Mouse (Mus musculus) intestine, embryonic 16.5 days (tissue): ENCODE data around the gene Hcst. TPM values are rescaled to one million over a fixed set of nuclear protein-coding genes. Genes with fewer than 3 reads are reported as not detected.

Experiments
- ATAC-seq: fragments of 200-750 bp; cut with Nextera tagmentation; 2 replicates; pipeline ENCODE4 v1.8.0; 2017; ENCODE audit warnings: moderate TSS enrichment, moderate library complexity
- H3K27ac ChIP-seq: fragments of 300-500 bp; sonication (generic); 2 replicates; pipeline ENCODE4 v1.5.1; 2014; ENCODE audit warnings: mild to moderate bottlenecking, low read length
- H3K27me3 ChIP-seq: fragments of 300-500 bp; sonication (generic); replicated peaks from 2 replicates; pipeline ENCODE4 v1.6.1; 2014; ENCODE audit warnings: low read length, control low read depth, mixed read lengths; ENCODE audit not compliant: control insufficient read depth, insufficient read depth
- H3K36me3 ChIP-seq: fragments of 300-500 bp; sonication (generic); 2 replicates; pipeline ENCODE4 v1.6.1; 2014; ENCODE audit warnings: low read length, control low read depth; ENCODE audit not compliant: control insufficient read depth, insufficient read depth
- H3K4me1 ChIP-seq: fragments of 300-500 bp; sonication (generic); 2 replicates; pipeline ENCODE4 v1.6.1; 2014; ENCODE audit warnings: low read length, control low read depth, mixed read lengths; ENCODE audit not compliant: control insufficient read depth, insufficient read depth
- H3K4me2 ChIP-seq: fragments of 300-500 bp; sonication (generic); 2 replicates; pipeline ENCODE4 v1.6.1; 2014; ENCODE audit warnings: low read depth, low read length, control low read depth
- H3K4me3 ChIP-seq: fragments of 300-500 bp; sonication (generic); 2 replicates; pipeline ENCODE4 v1.5.1; 2014; ENCODE audit warnings: mild to moderate bottlenecking, low read length
- H3K9ac ChIP-seq: fragments of 300-500 bp; sonication (generic); 2 replicates; pipeline ENCODE4 v1.6.1; 2014; ENCODE audit warnings: low read depth, low read length
- H3K9me3 ChIP-seq: fragments of 300-500 bp; sonication (generic); 2 replicates; pipeline ENCODE4 v1.6.1; 2016; ENCODE audit warnings: low read length, control low read depth; ENCODE audit not compliant: control insufficient read depth
- WGBS: fragments of 180-500 bp; shearing (Covaris S2); extraction: QIAGEN DNeasy Blood & Tissue Kit; methylation state at CpG from one replicate; pipeline ENCODE4 v1.1.7; 2014; 5-methylcytosine and 5-hydroxymethylcytosine counted together
- polyA plus RNA-seq: library from polyadenylated mRNA; unstranded; fragments of >200 nt; fragmentation: Nextera tagmentation; extraction: Ambion mirVana; gene quantifications from 2 replicates; pipeline ENCODE4 v1.2.1, GENCODE M21; 2015

The Hcst gene
- polyA plus RNA-seq, 1 experiment from 2014 or later, result 3.1 TPM

DNA sequence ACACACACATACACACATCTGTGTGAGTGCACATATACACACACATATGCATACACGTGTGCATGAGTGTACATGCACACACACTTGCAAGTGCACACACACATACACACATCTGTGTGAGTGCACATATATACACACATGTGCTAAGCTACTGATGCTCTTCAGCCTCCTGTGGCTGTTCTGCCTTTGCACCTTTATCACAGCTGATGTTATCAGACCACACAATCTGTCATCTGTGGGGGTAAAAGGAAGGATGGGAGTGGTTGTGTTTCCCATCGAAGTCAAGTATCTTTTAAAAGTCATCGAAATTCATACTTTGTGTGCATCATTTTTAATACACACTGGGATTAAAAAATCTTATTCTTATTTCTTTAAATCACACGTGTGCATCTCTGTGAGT lies 17.3 kb downstream of the Hcst start:
- H3K4me2 ChIP-seq, result no peak overlapping the region
- no peak overlapping the region for H3K4me3 ChIP-seq
- H3K36me3 ChIP-seq, result no peaks in the 10 kb centered on the region
- H3K4me1 ChIP-seq, result 0 out of 2 replicates have a peak, but pooled peaks cover 2% of the 10 kb centered on the region
- H3K27me3 ChIP-seq, result no peaks in the 10 kb centered on the region
- WGBS, result 72% methylated on average over 4 of the region's 4 CpGs
- H3K27ac ChIP-seq, result no peak overlapping the region
- ATAC-seq, result no peak
- H3K9ac ChIP-seq, result no peak overlapping the region
- no peaks in the 10 kb centered on the region for H3K9me3 ChIP-seq

DNA sequence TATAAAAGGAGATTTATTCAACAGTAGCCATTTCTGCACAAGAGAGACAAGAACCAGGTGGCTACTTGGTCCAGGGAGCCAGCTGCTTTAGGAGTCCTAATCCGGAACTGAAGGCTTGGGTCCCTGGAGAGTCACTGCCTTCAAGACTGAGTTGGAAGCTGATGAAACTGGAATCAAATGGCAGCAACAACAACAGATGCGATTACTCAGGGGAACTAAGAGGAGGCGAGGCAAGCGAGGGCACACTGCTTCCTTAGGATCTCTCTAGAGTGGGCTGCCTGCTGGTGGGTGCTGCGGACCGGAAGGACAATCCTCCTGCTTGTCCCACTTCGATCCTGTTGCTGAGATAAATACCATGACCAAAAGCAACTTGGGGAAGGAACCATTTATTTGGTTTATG lies 20.0 kb downstream of the Hcst start:
- Histone ChIP-seq H3K9ac (no peak overlapping the region), H3K9me3 (no peaks in the 10 kb centered on the region), H3K36me3 (no peaks in the 10 kb centered on the region), H3K4me2 (no peak overlapping the region), H3K27ac (no peak overlapping the region), H3K27me3 (no peaks in the 10 kb centered on the region), H3K4me3 (no peak overlapping the region), H3K4me1 (0 out of 2 replicates have a peak, but pooled peaks cover 2% of the 10 kb centered on the region)
- WGBS, result 48% methylated on average over 7 of the region's 7 CpGs
- ATAC-seq, result no peak

DNA sequence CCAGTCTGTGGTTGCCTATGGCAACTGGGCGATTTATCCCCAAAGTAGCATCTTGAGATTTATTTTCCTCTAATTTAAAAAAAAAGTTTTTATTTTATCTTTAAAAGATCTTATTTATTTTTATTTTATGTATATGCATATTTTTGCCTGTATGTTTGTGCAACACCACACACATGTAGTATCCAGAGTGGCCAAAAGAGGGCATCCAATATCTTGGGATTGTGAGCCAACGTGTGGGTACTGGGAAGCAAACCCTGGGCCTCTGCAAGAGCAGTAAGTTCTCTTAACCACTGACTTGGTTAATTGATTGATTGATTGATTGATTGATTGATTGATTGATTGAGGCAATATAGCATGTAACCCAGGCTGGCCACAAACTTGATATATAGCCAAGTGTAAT lies 24.8 kb downstream of the Hcst start:
- 37% methylated on average over 2 of the region's 2 CpGs for WGBS
- H3K4me1 ChIP-seq, result 0 out of 2 replicates have a peak, but pooled peaks cover 2% of the 10 kb centered on the region
- H3K36me3 ChIP-seq, result no peaks in the 10 kb centered on the region
- H3K27ac ChIP-seq, result no peak overlapping the region
- no peaks in the 10 kb centered on the region for H3K9me3 ChIP-seq
- H3K27me3 ChIP-seq, result no peaks in the 10 kb centered on the region
- no peak overlapping the region for H3K9ac ChIP-seq
- no peak overlapping the region for H3K4me2 ChIP-seq
- no peak overlapping the region for H3K4me3 ChIP-seq
- ATAC-seq, result no peak

DNA sequence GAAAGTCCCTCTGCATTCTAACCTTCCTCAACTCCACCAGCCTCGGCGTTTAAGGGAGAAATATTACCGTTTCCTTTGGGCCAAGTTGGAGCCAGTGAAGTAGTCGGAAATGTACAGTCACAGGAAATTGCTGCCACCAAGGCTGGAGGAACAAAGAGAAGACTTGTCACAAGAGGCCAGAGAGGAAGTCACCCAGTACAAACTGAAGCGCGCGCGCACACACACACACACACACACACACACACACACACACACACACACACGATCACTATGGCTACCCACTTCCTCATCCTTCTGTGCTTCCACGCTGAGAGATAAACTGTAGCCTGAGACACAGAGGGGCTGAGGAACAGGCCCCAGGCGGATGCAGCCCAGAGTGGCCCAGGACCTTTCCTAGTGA lies 25.3 kb downstream of the Hcst start:
- ATAC-seq, result no peak
- Histone ChIP-seq H3K4me2 (no peak overlapping the region), H3K9ac (no peak overlapping the region), H3K4me1 (no peaks in the 10 kb centered on the region), H3K27me3 (no peaks in the 10 kb centered on the region), H3K36me3 (no peaks in the 10 kb centered on the region), H3K4me3 (no peak overlapping the region), H3K9me3 (no peaks in the 10 kb centered on the region), H3K27ac (peak overlapping the region; percentile 24; the same call in 1 of the 2 replicates)
- WGBS, result 58% methylated on average over 11 of the region's 11 CpGs

DNA sequence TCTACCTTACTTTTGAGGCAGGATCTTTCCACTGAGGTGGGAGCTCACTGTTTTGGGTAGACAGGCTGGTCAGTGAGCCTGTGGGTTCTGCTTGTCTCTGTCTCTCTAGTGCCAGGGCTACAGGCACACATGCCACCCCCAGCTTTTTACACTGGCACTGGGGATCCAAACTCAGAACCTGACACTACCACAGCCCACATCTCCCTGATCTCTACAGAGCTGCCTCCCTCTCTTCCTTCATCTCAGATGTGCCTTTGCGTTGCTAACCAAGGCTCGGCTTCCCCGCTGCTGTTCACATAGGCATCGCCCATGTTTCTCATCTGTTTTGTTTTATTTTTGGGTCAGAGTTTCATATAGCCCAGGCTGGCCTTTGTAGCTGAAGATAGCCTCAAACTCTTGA lies 26.0 kb downstream of the Hcst start:
- H3K4me3 ChIP-seq, result no peak overlapping the region
- H3K4me1 ChIP-seq, result no peaks in the 10 kb centered on the region
- H3K27ac ChIP-seq, result peak overlapping the region; percentile 24; the same call in 1 of the 2 replicates
- no peak for ATAC-seq
- no peaks in the 10 kb centered on the region for H3K27me3 ChIP-seq
- no peaks in the 10 kb centered on the region for H3K36me3 ChIP-seq
- H3K9me3 ChIP-seq, result no peaks in the 10 kb centered on the region
- H3K9ac ChIP-seq, result no peak overlapping the region
- WGBS, result 81% methylated on average over 4 of the region's 4 CpGs
- H3K4me2 ChIP-seq, result no peak overlapping the region

DNA sequence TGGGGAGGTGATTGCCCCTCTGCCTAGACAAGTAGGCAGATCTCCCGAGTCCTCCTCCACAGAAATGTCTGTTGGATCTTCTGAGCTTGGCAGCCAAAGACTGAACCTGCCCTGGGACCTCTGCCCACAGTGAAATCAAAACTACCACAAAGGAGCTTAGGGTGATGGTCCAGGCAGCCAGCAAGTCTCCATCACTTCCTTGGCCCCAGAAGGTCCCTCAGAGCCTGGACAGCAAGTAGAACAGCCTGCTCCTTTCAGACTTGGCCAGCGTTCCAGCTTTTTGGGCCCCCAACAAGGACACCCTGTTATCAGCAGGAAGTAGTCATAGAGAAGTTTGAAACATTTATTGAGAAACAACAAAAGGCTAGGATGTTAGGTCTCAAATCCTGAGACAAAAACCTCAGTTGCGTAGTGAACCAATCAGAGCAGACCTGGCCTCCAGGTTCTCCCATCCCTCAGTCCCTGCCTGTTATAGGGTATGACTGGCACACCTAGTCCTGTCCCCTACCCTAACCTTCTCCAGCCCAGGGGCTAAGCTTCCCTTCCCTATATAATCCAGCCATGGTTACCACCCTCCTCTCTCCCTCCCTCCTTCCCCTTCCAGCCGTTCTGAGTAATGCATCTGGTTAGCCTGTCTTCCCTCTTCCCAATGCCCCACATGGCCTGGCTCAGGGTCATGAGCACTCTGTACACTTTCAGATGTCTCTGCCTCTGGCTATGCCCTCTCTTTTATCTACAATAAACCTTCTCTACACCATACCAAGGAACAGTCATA lies 26.7 kb downstream of the Hcst start:
- no peaks in the 10 kb centered on the region for H3K9me3 ChIP-seq
- 66% methylated on average over 4 of the region's 4 CpGs for WGBS
- no peaks in the 10 kb centered on the region for H3K4me1 ChIP-seq
- no peak overlapping the region for H3K4me2 ChIP-seq
- no peaks in the 10 kb centered on the region for H3K36me3 ChIP-seq
- no peak overlapping the region for H3K27ac ChIP-seq
- ATAC-seq, result no peak
- H3K9ac ChIP-seq, result no peak overlapping the region
- H3K4me3 ChIP-seq, result no peak overlapping the region
- no peaks in the 10 kb centered on the region for H3K27me3 ChIP-seq

DNA sequence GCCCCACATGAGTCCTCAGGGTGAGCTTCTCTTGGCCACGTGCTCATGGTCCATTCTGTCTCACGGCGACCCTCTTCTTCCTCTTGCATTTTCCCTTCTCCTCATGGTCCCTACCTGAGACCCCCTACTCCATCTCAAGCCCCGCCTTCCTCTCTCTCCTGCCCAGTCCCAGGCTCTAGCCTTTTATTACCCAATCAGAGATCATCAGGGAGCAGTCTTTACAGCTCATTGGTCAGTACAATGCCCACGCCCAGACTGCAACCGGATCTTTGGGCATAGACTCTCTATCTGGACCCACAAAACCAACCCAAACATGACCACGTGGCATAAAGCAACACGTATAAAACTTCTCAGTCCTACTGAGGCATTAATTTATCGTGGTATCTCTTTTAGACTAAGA lies 35.5 kb downstream of the Hcst start:
- no peaks in the 10 kb centered on the region for H3K9me3 ChIP-seq
- no peaks in the 10 kb centered on the region for H3K4me1 ChIP-seq
- H3K4me3 ChIP-seq, result no peak overlapping the region
- WGBS, result 85% methylated on average over 9 of the region's 9 CpGs
- no peaks in the 10 kb centered on the region for H3K27me3 ChIP-seq
- no peaks in the 10 kb centered on the region for H3K36me3 ChIP-seq
- H3K27ac ChIP-seq, result no peak overlapping the region
- no peak overlapping the region for H3K4me2 ChIP-seq
- no peak for ATAC-seq
- no peak overlapping the region for H3K9ac ChIP-seq

DNA sequence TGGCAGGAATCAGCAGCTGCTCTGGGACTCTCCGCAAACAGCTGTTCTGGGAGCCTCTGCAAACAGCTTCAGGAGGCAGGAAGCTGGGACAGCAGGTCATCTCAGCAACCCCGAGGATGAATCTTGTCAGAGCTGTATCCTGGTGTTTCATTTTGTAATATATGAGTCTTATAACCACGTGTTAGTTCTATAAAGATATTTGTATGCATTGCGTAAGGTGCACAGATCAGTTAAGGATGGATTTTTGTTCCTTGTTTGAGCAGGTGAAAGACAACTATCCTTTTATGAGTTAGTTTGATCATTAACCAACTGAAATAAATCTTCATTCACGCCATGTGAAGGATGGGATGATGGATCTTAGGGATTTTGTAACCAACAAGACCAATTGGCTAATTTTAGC lies 39.6 kb downstream of the Hcst start:
- Histone ChIP-seq H3K27ac (no peak overlapping the region), H3K9ac (no peak overlapping the region), H3K4me3 (no peak overlapping the region), H3K27me3 (no peaks in the 10 kb centered on the region), H3K4me2 (no peak overlapping the region), H3K4me1 (no peaks in the 10 kb centered on the region), H3K36me3 (no peaks in the 10 kb centered on the region), H3K9me3 (no peaks in the 10 kb centered on the region)
- peak; percentile 70 for ATAC-seq
- 45% methylated on average over 5 of the region's 5 CpGs for WGBS

DNA sequence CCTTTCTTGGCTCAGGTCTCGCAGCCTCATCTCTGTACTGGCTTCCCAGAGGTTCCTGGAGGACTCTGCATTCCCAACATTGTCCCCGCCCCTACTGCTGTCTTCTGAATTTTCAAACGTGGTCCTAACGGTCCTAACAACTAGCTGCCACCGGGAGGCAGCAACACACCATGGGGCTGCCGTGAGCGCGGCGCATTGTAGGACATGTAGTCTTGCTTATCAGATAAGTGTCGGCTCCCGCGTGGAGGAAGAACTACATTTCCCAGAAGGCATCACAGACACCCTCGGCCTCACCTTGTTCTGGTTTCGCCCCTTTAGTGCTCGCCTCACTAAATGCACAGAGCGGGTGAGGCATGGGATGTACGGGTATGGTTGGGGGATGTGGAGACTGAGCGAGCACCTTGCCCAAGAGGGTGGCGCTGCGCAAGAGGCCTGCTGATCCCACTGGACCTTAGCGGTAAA lies 46.1 kb downstream of the Hcst start:
- Histone ChIP-seq H3K36me3 (no peaks in the 10 kb centered on the region), H3K4me3 (peak overlapping the region; percentile 62), H3K9ac (peak overlapping the region; percentile 71), H3K9me3 (no peaks in the 10 kb centered on the region), H3K27me3 (no peaks in the 10 kb centered on the region), H3K4me2 (peak overlapping the region; percentile 78), H3K4me1 (no peaks in the 10 kb centered on the region; the same call in 1 of the 2 replicates), H3K27ac (peak overlapping the region; percentile 14; the same call in 1 of the 2 replicates)
- peak; percentile 99 for ATAC-seq
- under 1% methylated on average over 21 of the region's 21 CpGs for WGBS
